Mouse (Mus musculus) heart, postnatal 25 days (tissue): ENCODE results near the gene Lrp1. TPM values are rescaled to one million over a fixed set of nuclear protein-coding genes. Genes with fewer than 3 reads are reported as not detected.

ENCODE experiments used
- DNase-seq: peaks from one replicate; pipeline ENCODE4 v3.0.0; 2022; ENCODE audit warnings: low spot score
- intact Hi-C: fragments of 180-260 bp; cut with DNase I; formaldehyde crosslinking; loops from one replicate; pipeline ENCODE4 v1.15.1; 2025
- total RNA-seq, 2 experiments: library from RNA; stranded (reverse); gene quantifications; 2 replicates each; pipeline ENCODE4 v1.2.3; 2021

The Lrp1 gene
- total RNA-seq, 2 experiments from 2014 or later = 70.7 to 90.2 TPM

GRCm38 (mm10) chr10:127654970-127655579 lies 34.1 kb upstream of the Lrp1 start:
- intact Hi-C loops = no loop called here
- DNase-seq = no peak

GRCm38 (mm10) chr10:127652906-127653638 lies 32.1 kb upstream of the Lrp1 start:
- intact Hi-C loops = no loop called here
- no peak for DNase-seq

- DNase-seq = no peak
- intact Hi-C loops = loop anchor here (2.0 kb wide), 1 partner anchor 15 kb away; no protein-coding TSS in a partner anchor
These were observed 24.8 kb upstream of the Lrp1 start for GRCm38 (mm10) chr10:127645791-127646190.

- intact Hi-C loops = loop anchor here (2.0 to 5.0 kb wide), 3 partner anchors 17 to 294 kb away; partner anchors contain the start of gene Zbtb39
- peak; percentile 76 for DNase-seq
These were observed 22.7 kb upstream of the Lrp1 start for GRCm38 (mm10) chr10:127643553-127644238.

GRCm38 (mm10) chr10:127642772-127643552 lies 22.0 kb upstream of the Lrp1 start, which contains the start of gene Stat6:
Stat6 (plus strand) TSS chr10:127642986.
- intact Hi-C loops = loop anchor here (5.0 kb wide), 2 partner anchors 94 to 294 kb away; partner anchors contain the start of gene Zbtb39
- peak; percentile 78 for DNase-seq

GRCm38 (mm10) chr10:127641861-127642771 lies 21.2 kb upstream of the Lrp1 start:
- DNase-seq = peak; percentile 72
- intact Hi-C loops = loop anchor here (1.0 to 5.0 kb wide), 3 partner anchors 32 to 295 kb away; partner anchors contain the start of gene Zbtb39

GRCm38 (mm10) chr10:127640421-127640820 lies 19.5 kb upstream of the Lrp1 start:
- DNase-seq = no peak
- intact Hi-C loops = loop anchor here (5.0 kb wide), 2 partner anchors 97 to 297 kb away; partner anchors contain the start of gene Zbtb39

GRCm38 (mm10) chr10:127632668-127633271 lies 11.8 kb upstream of the Lrp1 start:
- DNase-seq = no peak
- intact Hi-C loops = no loop called here

GRCm38 (mm10) chr10:127631261-127632214 lies 10.6 kb upstream of the Lrp1 start:
- DNase-seq = peak; percentile 52
- intact Hi-C loops = no loop called here

- intact Hi-C loops = no loop called here
- no peak for DNase-seq
These were observed 5.5 kb upstream of the Lrp1 start for GRCm38 (mm10) chr10:127626433-127626832.

GRCm38 (mm10) chr10:127623439-127624216 lies 2.7 kb upstream of the Lrp1 start:
- intact Hi-C loops = loop anchor here (2.0 kb wide), 1 partner anchor 55 kb away; no protein-coding TSS in a partner anchor
- no peak for DNase-seq

GRCm38 (mm10) chr10:127622661-127623060 lies 1.7 kb upstream of the Lrp1 start:
- intact Hi-C loops = loop anchor here (2.0 kb wide), 1 partner anchor 54 kb away; no protein-coding TSS in a partner anchor
- DNase-seq = no peak

- peak; percentile 67 for DNase-seq
- intact Hi-C loops = loop anchor here (2.0 kb wide), 1 partner anchor 53 kb away; no protein-coding TSS in a partner anchor
These were observed 1.1 kb upstream of the Lrp1 start for GRCm38 (mm10) chr10:127622057-127622392.

- peak; percentile 92 for DNase-seq
- intact Hi-C loops = loop anchor here (2.0 kb wide), 1 partner anchor 53 kb away; no protein-coding TSS in a partner anchor
These were observed 476 bp upstream of the Lrp1 start for GRCm38 (mm10) chr10:127621191-127622056.

- intact Hi-C loops = no loop called here
- DNase-seq = no peak
These were observed 975 bp downstream of the Lrp1 start for GRCm38 (mm10) chr10:127619941-127620405.
